Mouse (Mus musculus): Measurements from ENCODE around the gene Ankrd11.

DNA sequence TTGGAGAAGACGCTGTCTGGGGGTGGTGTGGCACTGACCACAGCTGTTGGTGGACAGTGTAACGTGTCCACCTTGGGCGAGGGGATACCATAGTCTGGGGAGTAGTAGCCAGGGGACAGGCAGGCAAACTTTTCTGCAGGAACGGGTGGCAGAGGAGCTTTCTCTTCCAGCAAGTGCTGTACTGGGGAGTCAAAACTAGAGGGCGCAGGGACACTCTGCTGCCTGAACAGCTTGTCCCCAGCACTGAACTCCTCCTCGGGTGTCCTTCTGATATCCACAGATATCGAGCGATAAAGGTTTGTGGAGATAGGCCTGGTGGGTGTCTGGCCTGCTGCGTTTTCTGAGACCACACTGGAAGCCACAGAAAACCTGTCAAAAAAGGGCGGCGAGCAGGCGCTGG is 150.6 kb downstream of the Ankrd11 start:
- TF ChIP-seq CTCF (IDR thresholded peaks at IDR 0.05; ENCODE audit: low read depth, low read length) (no peak), GATA1 (IDR thresholded peaks at IDR 0.05; ENCODE audit: borderline replicate concordance, low read length) (no peak), TAL1 (conservative IDR thresholded peaks at IDR 0.05; ENCODE audit: low read depth, low read length) (no peak), POLR2AphosphoS5 (IDR thresholded peaks at IDR 0.05; ENCODE audit: insufficient replicate concordance, low read depth, low read length) (no peak)

Measured in G1E (cell line).